Mouse (Mus musculus) Patski (cell line): ENCODE results near the gene Sec11a. TPM values are rescaled to one million over a fixed set of nuclear protein-coding genes. Genes with fewer than 3 reads are reported as not detected.

Experiments
- ATAC-seq: fragments of 100-300 bp; one replicate; pipeline ENCODE4 v1.8.0; 2021
- CTCF ChIA-PET: fragments of 350-600 bp; sonication (Branson Sonifier 250); formaldehyde crosslinking; loops from one replicate; lab custom pipeline; 2022; ENCODE audit warnings: inconsistent platforms; lab: Charles Lee
- POLR2A ChIA-PET: fragments of 350-600 bp; sonication (Branson Sonifier 250); formaldehyde crosslinking; loops from one replicate; lab custom pipeline; 2022; ENCODE audit warnings: antibody characterized with exemption, inconsistent platforms; lab: Charles Lee
- DNase-seq: peaks from one replicate; pipeline ENCODE4 v3.0.0-alpha.2; 2011; ENCODE audit warnings: low read depth, low spot score
- H3K27me3 ChIP-seq: fragments of 371-371 bp; one replicate; pipeline ENCODE4 v1.5.1; 2021
- CTCF ChIP-seq: fragments of 100-300 bp; IDR thresholded peaks from one replicate; pipeline ENCODE4 v1.5.1; 2021
- in situ Hi-C: fragments of 300-500 bp; cut with MboI; formaldehyde crosslinking; loops from 3 replicates; pipeline ENCODE4 v1.11.1; 2018; ENCODE audit warnings: low pct_unique_long_range_greater_than_20kb, mixed read lengths
- polyA plus RNA-seq: library from polyadenylated mRNA; unstranded; gene quantifications from one replicate; pipeline ENCODE4 v1.2.3, GENCODE M21; 2021

The Sec11a gene
- polyA plus RNA-seq, 1 experiment from 2014 or later = 169 TPM

DNA sequence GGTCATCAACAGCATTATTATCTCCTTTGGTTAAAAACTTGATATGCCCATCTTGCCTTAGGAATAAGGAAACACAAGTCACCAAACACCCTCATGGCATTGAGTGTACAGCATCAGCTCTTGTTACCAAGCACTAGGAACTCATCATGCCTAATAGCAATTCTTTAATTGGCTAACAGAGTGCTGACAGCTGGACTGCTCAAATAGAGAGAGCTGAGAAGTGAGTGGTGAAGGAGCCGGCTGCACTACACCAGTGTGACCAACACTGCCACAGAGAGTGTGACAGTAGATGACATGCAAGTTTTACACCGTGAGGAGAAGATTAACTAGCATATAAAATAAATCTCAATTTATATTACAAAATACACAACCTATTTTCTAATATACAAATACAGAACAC, 24.4 kb downstream of the Sec11a start:
- ChIA-PET POLR2A (no interaction called here), CTCF (no interaction called here)
- no peak for DNase-seq
- no peaks in the 10 kb centered on the region for H3K27me3 ChIP-seq
- in situ Hi-C loops = no loop called here
- no peak for ATAC-seq
- no peak for TF ChIP-seq CTCF

DNA sequence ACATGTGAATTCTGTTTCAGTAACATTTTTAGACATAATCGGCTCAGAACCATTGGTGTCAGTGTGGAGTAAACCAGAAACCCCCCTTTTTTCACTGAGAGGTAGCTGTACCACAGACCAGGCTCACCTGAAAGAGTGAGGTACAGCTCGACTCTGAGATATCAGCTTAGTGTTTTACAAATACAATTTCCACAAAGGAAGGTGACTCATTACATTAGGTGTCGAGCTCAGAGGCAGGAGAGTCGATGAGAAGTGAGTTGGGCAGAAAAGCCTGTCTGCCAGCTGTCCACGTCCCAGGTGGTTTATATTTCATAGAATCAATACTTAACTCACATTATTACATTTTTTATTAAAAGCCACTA, 28.0 kb downstream of the Sec11a start:
- in situ Hi-C loops = no loop called here
- no peaks in the 10 kb centered on the region for H3K27me3 ChIP-seq
- POLR2A ChIA-PET = no interaction called here
- DNase-seq (no peak), ATAC-seq (no peak)
- no peak for TF ChIP-seq CTCF
- CTCF ChIA-PET = interaction anchor here (1.3 kb wide), 1 partner anchor 11 kb away, joined by 3 read pairs; no protein-coding TSS in a partner anchor

- TF ChIP-seq CTCF = no peak
- ATAC-seq = no peak
- CTCF ChIA-PET = interaction anchor here (1.1 to 1.3 kb wide), 2 partner anchors 11 to 62 kb away, joined by 3 read pairs; no protein-coding TSS in a partner anchor
- no peaks in the 10 kb centered on the region for H3K27me3 ChIP-seq
- in situ Hi-C loops = no loop called here
- POLR2A ChIA-PET = no interaction called here
- DNase-seq = no peak
Measured at GRCm38 (mm10) chr7:80918982-80919646, 28.5 kb downstream of the Sec11a start.

GRCm38 (mm10) chr7:80917916-80918465, 29.6 kb downstream of the Sec11a start:
- ChIA-PET CTCF (interaction anchor here (1.1 kb wide), 1 partner anchor 61 kb away, joined by 3 read pairs; no protein-coding TSS in a partner anchor), POLR2A (no interaction called here)
- DNase-seq = no peak
- in situ Hi-C loops = no loop called here
- TF ChIP-seq CTCF = no peak
- ATAC-seq = no peak
- H3K27me3 ChIP-seq = no peaks in the 10 kb centered on the region

DNA sequence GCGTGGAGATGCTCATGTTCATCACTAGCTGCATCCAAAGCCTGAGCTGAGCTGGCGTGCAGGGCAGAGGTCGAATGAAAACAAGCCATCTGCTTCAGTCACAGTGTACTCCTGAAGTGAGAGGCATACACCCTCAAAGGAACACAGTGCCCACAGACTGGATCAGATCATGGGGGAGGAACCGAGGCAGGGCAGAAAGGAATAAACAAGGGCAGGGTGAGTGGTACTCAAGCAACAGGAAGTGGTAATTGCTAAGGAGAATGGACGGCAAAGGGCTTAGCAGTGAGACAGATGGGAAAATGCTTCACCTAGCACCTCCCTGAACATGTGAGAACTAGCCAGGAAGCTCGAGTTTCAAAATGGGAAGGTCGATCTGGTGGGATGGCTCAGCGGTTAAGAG, 35.1 kb downstream of the Sec11a start:
- no peak for TF ChIP-seq CTCF
- ChIA-PET POLR2A (no interaction called here), CTCF (interaction anchor here (0.7 to 1.2 kb wide), 2 partner anchors 11 to 23 kb away, joined by 3 to 6 read pairs; partner anchors contain the start of gene Wdr73)
- no peaks in the 10 kb centered on the region for H3K27me3 ChIP-seq
- ATAC-seq (no peak), DNase-seq (no peak)
- in situ Hi-C loops = no loop called here

DNA sequence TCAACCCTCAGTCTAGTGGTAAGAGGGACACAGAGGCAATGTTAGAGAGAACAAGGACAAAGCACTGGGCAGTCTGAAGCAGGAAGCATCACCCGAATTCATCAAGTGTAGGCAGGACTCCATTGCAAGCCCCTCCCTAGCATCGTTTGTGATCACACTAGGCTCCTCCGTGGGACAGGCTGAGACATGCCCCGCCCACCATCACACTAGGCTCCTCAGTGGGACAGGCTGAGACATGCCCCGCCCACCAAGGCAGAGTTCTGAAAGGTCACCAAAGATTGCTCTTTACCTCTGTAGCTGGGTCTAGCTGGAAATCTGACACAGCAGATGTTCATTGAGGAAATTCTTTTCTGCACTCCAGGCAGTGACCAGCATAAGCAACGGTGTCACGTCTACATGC, 36.5 kb downstream of the Sec11a start:
- in situ Hi-C loops = no loop called here
- TF ChIP-seq CTCF = no peak
- no peak for ATAC-seq
- CTCF ChIA-PET = no interaction called here
- no peaks in the 10 kb centered on the region for H3K27me3 ChIP-seq
- POLR2A ChIA-PET = no interaction called here
- no peak for DNase-seq

- DNase-seq = no peak
- in situ Hi-C loops = no loop called here
- no peak for TF ChIP-seq CTCF
- no peaks in the 10 kb centered on the region for H3K27me3 ChIP-seq
- ChIA-PET CTCF (interaction anchor here (1.3 kb wide), 1 partner anchor 39 kb away, joined by 3 read pairs; no protein-coding TSS in a partner anchor), POLR2A (no interaction called here)
- ATAC-seq = no peak
Measured at GRCm38 (mm10) chr7:80904921-80905515, 42.6 kb downstream of the Sec11a start, which contains the start of gene Nmb. Gene Nmb, minus strand, starts transcription at chr7:80905076.

DNA sequence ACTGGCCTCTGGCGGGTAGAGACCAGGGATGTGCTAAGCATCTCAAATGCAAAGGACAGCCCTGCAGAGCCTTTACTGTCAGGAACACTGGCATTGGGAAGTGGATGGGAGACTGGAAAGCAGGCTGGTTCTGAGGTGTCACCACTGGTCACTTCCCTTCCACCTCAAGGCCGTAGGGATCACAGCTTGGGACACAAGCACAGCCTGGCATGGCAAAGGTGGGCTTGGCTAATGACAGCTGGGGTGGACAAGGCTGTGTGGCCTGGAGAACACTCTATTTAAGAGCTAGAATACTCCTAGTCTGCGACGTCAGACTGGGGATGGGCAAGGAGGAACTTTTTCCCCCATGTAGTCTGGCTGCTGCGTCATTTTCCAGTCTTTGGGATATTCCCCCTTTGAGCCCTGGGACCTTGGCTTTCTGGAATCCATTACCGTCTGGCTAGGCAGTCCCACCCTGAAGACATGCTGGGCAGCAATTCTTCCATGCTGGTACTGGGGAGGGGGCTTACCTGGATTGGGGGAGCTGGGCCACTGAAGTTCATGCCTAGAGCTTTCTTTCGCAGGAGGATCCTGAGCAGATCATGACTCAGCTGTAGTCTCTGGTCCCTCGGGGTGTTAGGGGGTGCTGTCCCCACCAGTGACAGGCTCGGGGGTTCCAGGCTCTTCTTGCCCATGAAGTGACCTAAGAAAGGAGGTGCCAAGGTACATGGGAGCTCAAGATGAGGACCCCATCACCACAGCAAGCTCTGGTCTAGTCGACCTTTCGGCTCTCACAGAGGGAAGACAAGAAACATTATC, 43.8 kb downstream of the Sec11a start:
- POLR2A ChIA-PET = no interaction called here
- no peak for TF ChIP-seq CTCF

DNA sequence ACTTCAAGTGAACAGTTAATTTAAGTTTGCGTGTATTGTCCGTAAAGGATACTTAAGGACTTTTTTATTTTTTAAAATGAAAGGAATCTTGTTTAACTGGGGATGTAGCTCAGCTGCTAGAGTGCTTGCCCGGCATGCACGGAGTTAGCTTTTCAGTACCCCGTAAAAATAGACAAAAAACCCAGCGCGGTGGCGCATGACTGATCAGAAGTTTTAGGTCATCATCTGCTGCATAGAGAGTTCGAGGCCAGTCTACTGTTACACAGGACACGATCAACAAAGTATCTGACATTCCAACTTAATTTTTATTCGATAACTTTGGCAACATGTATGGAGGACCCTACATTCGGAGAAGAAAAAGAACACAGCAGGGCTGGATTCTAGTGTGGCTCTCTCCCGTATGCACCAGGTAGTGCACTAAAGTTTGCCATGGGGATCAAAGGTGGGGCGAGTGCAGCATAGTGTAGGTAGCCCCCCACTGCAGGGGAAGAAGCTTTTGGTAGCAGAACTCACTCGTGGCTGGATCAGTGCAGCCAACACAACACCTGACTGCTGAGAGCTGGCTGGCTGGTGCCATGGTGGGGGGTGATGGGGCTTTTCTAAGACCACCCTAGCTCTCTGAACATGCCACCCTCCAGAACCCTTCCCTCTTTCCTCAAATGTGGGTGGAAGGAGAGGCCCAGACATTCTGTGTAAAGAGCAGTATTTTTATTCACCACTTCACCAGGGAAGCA, 45.9 kb downstream of the Sec11a start:
- H3K27me3 ChIP-seq = no peaks in the 10 kb centered on the region
- in situ Hi-C loops = no loop called here
- ChIA-PET POLR2A (interaction anchor here (0.6 to 2.6 kb wide), 6 partner anchors 12 to 1241 kb away, joined by 3 to 11 read pairs (median 4); partner anchors contain the start of gene Zscan2), CTCF (interaction anchor here (0.9 to 2.0 kb wide), 5 partner anchors 11 to 178 kb away, joined by 3 to 6 read pairs (median 3); no protein-coding TSS in a partner anchor)
- DNase-seq (no peak), ATAC-seq (no peak)
- no peak for TF ChIP-seq CTCF

More for the DNA sequence above, 43.8 kb downstream of the Sec11a start:
- H3K27me3 ChIP-seq = no peaks in the 10 kb centered on the region
- DNase-seq (no peak), ATAC-seq (no peak)
- CTCF ChIA-PET = interaction anchor here (1.2 to 1.3 kb wide), 2 partner anchors 15 to 40 kb away, joined by 3 read pairs; no protein-coding TSS in a partner anchor
- in situ Hi-C loops = no loop called here
